Mouse (Mus musculus) macrophage (primary cell): ENCODE data around the gene Tcte3. TPM values are rescaled to one million over a fixed set of nuclear protein-coding genes. Genes with fewer than 3 reads are reported as not detected.
A peak's percentile ranks its signal among the peaks of the same experiment; 100 is the strongest.
"Not testable (repeated sequence)": the region's sequence is repeated elsewhere in the genome, so short reads cannot be mapped to it uniquely, and the experiment has no call there.

Experiments used
- H3K27ac ChIP-seq: fragments of 350-480 bp; formaldehyde crosslinking; 2 replicates; pipeline ENCODE4 v1.9.0; 2021
- H3K36me3 ChIP-seq: fragments of 350-480 bp; formaldehyde crosslinking; 2 replicates; pipeline ENCODE4 v1.9.0; 2021; ENCODE audit errors: inconsistent target
- H3K4me3 ChIP-seq: fragments of 350-480 bp; formaldehyde crosslinking; 2 replicates; pipeline ENCODE4 v1.9.0; 2021; ENCODE audit errors: inconsistent target
- H3K79me2 ChIP-seq: fragments of 350-480 bp; formaldehyde crosslinking; 2 replicates; pipeline ENCODE4 v1.9.0; 2021; ENCODE audit errors: inconsistent target
- WGBS: methylation state at CpG from one replicate; pipeline ENCODE4 v1.1.7; 2026; ENCODE audit warnings: inconsistent platforms; ENCODE audit not compliant: missing documents; 5-methylcytosine and 5-hydroxymethylcytosine counted together
- polyA plus RNA-seq: library from polyadenylated mRNA; stranded (reverse); fragments of 250-400 nt; gene quantifications from 3 replicates; pipeline ENCODE4 v1.2.4, GENCODE M21; 2018; ENCODE audit warnings: inconsistent platforms

Gene Tcte3
- polyA plus RNA-seq, 1 experiment from 2014 or later: not detected

DNA sequence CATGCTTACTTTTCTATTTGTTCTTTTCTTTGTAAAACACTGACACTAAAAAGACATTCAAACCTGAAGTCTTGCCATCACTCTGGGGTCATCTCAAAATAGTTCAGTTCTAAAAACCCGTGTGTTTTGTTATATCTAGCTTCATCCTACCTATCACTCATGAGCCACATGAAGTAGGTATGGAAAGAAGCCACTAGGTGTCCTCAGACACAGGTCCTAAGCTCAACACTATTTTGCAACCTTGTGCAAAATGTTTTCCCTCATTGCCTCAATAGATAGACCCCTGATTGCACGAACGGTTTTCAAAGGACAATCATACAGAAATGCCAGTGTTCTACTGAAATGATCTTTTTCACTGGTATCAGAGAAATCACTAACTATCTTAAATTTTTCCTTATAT lies 32.2 kb downstream of the Tcte3 start:
- H3K36me3 ChIP-seq, H3K79me2 ChIP-seq, H3K27ac ChIP-seq, H3K4me3 ChIP-seq: not testable (repeated sequence)
- no CpG with 5 or more reads among the region's 3 CpGs for WGBS

DNA sequence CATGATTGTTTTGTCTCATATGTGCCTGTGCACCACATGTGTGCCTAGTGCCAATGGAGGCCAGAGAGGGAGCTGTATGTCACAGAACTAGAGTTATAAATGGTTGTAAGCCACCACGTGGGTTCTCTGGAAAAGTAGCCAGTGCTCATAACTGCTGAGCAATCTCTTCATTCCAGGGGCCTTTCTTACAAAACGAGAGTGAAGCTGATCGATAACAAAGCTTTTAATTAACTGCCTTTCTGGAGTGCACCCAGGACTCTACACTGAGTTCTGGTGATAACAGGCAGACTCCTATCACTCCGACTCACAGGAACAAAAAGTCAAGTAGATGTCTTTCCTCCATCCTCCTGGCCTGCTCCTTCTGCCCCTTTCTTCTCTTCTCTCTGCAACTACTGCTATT lies 41.2 kb downstream of the Tcte3 start:
- H3K36me3 ChIP-seq, H3K79me2 ChIP-seq, H3K27ac ChIP-seq, H3K4me3 ChIP-seq: not testable (repeated sequence)
- WGBS: no CpG with 5 or more reads among the region's 4 CpGs

DNA sequence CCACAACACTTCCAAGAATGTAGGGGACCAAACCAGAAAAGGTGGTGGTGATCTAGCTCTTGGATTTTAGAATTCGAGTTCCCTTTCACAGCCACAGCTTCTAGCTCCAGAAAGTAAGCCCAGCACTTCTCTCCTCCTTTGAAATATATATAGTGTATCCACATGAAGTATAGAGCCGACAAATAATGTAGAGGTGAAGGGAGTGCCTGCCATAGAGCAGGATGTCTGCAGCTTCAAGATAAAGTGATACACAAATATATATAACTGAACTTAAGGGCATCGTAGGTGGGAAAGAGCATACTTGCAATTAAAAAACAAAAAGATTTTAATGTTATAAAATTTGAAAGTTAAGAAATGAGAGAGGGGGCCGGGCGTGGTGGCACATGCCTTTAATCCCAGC lies 47.1 kb downstream of the Tcte3 start:
- not testable (repeated sequence) for H3K79me2 ChIP-seq, H3K36me3 ChIP-seq, H3K27ac ChIP-seq, H3K4me3 ChIP-seq
- no CpG with 5 or more reads among the region's 5 CpGs for WGBS

DNA sequence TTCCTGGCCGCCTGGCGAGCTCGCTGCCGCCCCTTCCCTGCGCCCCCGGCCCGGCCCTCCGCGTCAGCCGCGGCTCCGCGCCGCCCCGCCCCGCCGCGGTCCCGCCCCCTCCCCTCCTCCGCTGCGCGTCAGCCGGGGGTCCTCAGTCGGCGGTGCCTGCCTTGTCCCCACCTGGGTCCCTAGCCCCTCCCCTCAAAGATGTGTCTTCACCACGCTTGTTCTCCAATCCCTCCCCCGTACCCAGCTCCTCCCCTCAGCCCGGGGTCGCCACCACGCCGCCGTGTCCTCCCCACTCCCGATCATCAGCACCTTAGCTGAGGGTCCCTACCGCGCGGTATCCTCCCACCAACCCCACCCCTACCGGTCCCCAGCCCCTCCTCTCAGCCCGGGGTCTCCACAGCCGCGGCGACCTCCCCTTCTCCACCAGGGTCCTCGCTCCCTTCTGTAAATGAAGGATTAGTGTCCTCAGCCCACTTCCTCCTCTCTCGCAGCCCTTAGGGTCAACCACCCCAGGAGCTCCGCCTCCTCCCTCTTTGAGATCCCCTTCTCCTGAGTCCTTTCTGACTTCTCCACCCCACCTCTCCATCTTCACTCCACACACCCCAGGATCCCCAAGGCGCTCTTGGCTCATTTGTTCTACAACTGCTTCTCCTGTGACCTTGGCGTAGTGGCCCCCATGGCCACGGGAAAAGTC lies 48.0 kb downstream of the Tcte3 start:
- H3K36me3 ChIP-seq, H3K79me2 ChIP-seq, H3K27ac ChIP-seq, H3K4me3 ChIP-seq: not testable (repeated sequence)
- no CpG with 5 or more reads among the region's 47 CpGs for WGBS

DNA sequence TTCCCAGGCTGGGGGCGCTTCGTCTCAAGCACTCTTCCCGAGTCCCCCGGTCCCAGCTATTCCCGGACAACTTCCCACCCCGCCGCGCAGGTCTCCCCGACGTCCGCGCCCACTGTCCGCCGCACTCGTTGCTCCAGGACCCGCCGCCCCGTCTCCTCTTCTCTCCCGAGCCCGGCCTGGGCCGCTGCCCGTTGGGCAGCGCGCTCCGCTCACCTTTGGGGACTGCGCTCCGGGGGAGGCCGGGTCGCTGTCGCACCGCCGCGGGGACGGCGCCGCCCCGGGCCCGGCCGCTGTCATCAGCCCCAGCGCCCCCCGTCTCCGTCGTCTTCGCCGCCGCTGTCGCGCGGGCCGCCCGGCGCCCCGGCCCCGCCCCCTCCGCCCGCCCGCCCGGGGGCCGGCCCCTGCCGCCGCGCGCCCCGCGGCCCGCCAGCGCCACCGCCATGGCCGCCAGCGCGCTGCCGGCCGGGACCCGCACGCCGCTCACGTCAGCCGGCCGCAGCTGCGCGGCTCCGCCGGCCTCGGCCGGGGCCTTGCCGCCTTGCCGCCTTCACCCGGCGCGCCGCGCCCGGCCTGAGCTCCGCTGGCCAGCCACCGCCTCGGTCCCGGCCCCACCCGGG lies 48.7 kb downstream of the Tcte3 start:
- not testable (repeated sequence) for H3K79me2 ChIP-seq, H3K27ac ChIP-seq, H3K36me3 ChIP-seq, H3K4me3 ChIP-seq
- no CpG with 5 or more reads among the region's 98 CpGs for WGBS

DNA sequence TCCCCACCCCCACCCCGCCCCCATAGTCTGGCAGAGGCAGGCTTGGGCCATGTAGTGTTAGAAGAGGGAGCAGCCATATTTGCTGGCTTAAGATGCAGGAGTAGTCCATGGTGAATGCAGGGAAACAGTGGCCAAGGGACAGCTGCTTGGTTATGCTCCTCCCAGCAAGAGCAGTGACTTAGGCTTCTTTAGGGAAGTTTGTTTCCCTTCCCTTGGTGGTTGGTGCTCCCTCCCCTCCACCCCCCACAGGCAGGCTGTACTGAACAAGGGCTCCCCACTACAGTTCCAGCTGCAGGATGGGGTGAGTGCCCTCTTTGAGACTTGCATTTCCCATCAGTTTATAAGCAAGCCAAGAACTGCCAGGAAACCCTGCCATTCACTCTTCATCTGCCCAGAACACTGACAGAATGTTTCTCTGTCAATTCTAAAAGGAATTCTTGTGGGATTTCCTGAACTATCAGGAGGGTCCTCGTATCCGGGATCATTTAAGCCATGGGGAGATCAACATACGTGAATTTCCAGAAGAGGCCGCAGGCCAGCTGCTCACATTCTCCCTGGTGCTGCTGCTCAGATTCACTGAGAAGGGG lies 51.1 kb downstream of the Tcte3 start:
- not testable (repeated sequence) for H3K4me3 ChIP-seq
- 0 out of 2 replicates have a peak overlapping the region, but pooled peaks have one; percentile 39 for H3K27ac ChIP-seq
- WGBS: no CpG with 5 or more reads among the region's 5 CpGs

DNA sequence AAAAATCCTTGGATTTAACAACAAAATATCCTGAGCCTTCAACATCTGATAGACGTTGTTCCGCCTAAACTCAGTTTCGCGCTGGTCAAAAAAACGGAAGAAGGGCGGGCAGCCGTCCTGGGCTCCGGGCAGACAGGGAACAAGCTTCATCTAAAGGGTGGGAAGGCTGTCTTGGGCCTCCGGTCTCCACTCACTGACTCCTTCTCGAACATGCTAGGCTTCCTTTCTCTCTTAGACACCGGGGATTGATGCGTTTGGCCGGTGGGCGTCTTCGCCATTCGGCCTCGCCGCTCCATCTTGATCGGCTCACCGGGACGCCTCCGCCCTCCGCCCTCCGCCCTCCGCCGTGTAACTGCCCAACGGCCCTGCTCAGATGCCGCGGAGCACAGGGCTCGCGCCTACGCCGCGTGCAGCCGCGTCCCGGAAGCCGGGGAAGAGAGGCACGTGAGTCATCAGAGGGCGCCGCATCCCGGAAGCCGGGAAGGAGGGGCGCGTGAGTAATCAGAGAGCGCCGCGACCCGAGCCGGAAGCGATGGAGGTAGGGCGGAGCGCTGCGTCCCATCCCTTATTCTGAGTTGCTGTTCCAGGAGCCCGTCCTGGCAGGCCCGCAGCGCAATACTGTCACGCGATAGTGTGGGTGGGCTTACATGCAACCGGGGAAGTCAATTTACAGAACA lies 62.8 kb downstream of the Tcte3 start, which contains the start of the genes 9030025P20Rik and Gm3417:
9030025P20Rik (plus strand) TSS at position 107 of the 677 bp plus-strand sequence.
Gm3417 (minus strand) TSS at position 429 of the 677 bp plus-strand sequence.
- H3K36me3 ChIP-seq, H3K27ac ChIP-seq, H3K79me2 ChIP-seq, H3K4me3 ChIP-seq: not testable (repeated sequence)
- no CpG with 5 or more reads among the region's 60 CpGs for WGBS

More for the DNA sequence above, 51.1 kb downstream of the Tcte3 start:
- not testable (repeated sequence) for H3K79me2 ChIP-seq, H3K36me3 ChIP-seq

DNA sequence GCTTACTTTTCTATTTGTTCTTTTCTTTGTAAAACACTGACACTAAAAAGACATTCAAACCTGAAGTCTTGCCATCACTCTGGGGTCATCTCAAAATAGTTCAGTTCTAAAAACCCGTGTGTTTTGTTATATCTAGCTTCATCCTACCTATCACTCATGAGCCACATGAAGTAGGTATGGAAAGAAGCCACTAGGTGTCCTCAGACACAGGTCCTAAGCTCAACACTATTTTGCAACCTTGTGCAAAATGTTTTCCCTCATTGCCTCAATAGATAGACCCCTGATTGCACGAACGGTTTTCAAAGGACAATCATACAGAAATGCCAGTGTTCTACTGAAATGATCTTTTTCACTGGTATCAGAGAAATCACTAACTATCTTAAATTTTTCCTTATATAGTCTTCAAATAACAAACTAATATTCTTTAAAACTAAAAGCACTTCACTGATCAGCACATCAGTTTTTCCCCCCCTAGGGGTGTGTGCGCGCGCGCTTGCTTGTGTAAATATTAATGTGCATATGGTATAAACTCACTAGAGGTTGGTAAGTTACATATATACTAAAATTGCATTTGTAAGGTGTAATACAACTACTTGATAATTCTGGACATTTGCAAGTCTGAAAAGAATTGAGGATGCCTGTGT lies 63.4 kb downstream of the Tcte3 start:
- H3K79me2 ChIP-seq, H3K36me3 ChIP-seq, H3K27ac ChIP-seq, H3K4me3 ChIP-seq: not testable (repeated sequence)
- WGBS: no CpG with 5 or more reads among the region's 7 CpGs

Other genes with a start within 250 kb of the Tcte3 start
- 0.95 to 3.2 TPM (median 1.8 TPM) in 3 replicates for gene Wdr27, start 98.3 kb downstream of the Tcte3 start, polyA plus RNA-seq
- gene 1600012H06Rik, start 98.3 kb downstream of the Tcte3 start, polyA plus RNA-seq: 27.4 to 35.6 TPM (median 32.7 TPM) in 3 replicates
- 35.9 to 63.0 TPM (median 39.2 TPM) in 3 replicates for gene Phf10, start 80.2 kb downstream of the Tcte3 start, polyA plus RNA-seq
- gene 9030025P20Rik, start 63.0 kb downstream of the Tcte3 start, polyA plus RNA-seq: 4.2 to 10.6 TPM (median 4.7 TPM) in 3 replicates
- gene Gm3417, start 62.7 kb downstream of the Tcte3 start, polyA plus RNA-seq: not detected in 3 replicates
- 2.4 to 5.5 TPM (median 2.7 TPM) in 3 replicates for gene Gm3435, start 31.3 kb downstream of the Tcte3 start, polyA plus RNA-seq
- gene Ermard, start 280 bp downstream of the Tcte3 start, polyA plus RNA-seq: 29.8 to 80.0 TPM (median 31.1 TPM) in 3 replicates
- gene Gm3448, start within 50 bp of the Tcte3 start, polyA plus RNA-seq: 0.29 to 0.63 TPM (median 0.51 TPM) in 3 replicates